Mouse (Mus musculus) gastrocnemius, adult 2 months (tissue): ENCODE data around the gene Leng9. TPM values are rescaled to one million over a fixed set of nuclear protein-coding genes. Genes with fewer than 3 reads are reported as not detected.
"Not testable (repeated sequence)": the region's sequence is repeated elsewhere in the genome, so short reads cannot be mapped to it uniquely, and the experiment has no call there.

Source experiments
- DNase-seq: peaks from one replicate; pipeline ENCODE4 v3.0.0; 2022
- H3K27ac ChIP-seq: fragments of 200-600 bp; 2 replicates; pipeline ENCODE4 v1.8.1; 2022; ENCODE audit warnings: mild to moderate bottlenecking
- H3K4me3 ChIP-seq: fragments of 200-600 bp; 2 replicates; pipeline ENCODE4 v1.8.1; 2022; ENCODE audit warnings: mild to moderate bottlenecking, moderate library complexity
- CTCF ChIP-seq: fragments of 200-600 bp; IDR thresholded peaks from 2 replicates; pipeline ENCODE4 v1.8.1; 2022; ENCODE audit warnings: antibody characterized with exemption, mild to moderate bottlenecking, moderate library complexity
- intact Hi-C: fragments of 180-260 bp; cut with DNase I; formaldehyde crosslinking; loops from one replicate; pipeline ENCODE4 v1.15.1; 2025
- long read RNA-seq, 2 experiments: library from polyadenylated mRNA; stranded (forward); transcript quantifications; one replicate each; pipeline ENCODE4 v2.0.0; 2021
- total RNA-seq, 2 experiments: library from RNA; stranded (reverse); gene quantifications; 2 replicates each; pipeline ENCODE4 v1.2.3; 2021

The Leng9 gene
- total RNA-seq, result 1 to 10 TPM; 2.1 to 2.2 TPM
- long read RNA-seq, experiment 1, transcript Leng9-201 (1 exons, 2,460 nt), result major isoform, 5 of 5 reads
- long read RNA-seq, experiment 1, partial matches to known transcripts, result 0 of 5 reads
- long read RNA-seq, experiment 1, other reads (novel, unspliced or antisense), result 0 of 5 reads
- long read RNA-seq, experiment 2, partial matches to known transcripts, result 0 of 1 reads
- long read RNA-seq, experiment 2, other reads (novel, unspliced or antisense), result 0 of 1 reads

DNA sequence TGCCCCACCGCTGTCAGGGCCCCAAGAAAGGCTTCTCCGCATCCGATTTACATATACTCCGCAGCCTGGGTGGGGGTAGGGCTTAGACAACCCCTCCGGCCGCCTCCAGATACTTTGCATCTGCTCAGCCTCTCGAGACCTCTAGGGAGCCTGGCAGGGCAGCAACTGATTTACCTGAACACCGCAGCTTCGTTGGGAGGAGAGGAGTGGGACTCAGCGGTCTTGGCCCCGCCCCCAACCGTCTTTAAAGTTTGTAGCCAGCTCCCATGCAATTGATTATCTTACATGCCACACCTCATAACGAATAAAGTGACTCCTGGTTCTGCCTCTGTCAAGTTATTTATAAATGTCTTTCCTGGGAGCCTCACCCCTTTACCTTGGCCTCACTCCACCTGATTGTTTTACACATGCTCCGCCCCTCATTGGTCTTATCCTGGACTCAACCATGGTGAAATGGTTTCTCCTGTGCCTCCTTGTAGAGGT lies at the start of gene Leng9:
TSS of gene Leng9 (minus strand) at position 316 of the 483 bp plus-strand sequence.
- intact Hi-C loops, result loop anchor here (2.0 kb wide), 1 partner anchor 13 kb away; the partner anchor contains the start of gene Leng8
- DNase-seq, result peak; percentile 51
- peak within 1 kb of the TSS; percentile 92 for H3K4me3 ChIP-seq
- no peak for TF ChIP-seq CTCF
- H3K27ac ChIP-seq, result peak within 1 kb of the TSS; percentile 100

DNA sequence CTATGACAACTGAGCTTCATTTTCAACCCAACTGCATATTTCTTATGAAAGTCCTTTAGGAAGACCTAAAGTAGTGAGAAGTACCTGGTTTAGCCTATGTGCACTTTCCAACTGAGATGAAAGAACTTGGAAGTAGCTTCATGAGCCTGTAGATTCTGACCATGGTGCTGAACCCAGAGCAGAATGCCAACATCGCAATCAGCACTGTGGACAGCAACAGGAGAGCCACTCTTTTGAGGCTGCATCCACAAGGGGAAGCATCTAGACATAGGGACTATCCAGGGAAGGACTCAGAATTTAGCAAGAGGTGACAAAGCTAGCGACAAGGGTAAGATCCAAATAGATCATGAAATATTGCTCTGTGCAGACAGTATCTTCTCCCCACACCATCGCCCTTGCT lies 28.3 kb upstream of the Leng9 start:
- peak; percentile 19 for DNase-seq
- intact Hi-C loops, result no loop called here
- no peak for TF ChIP-seq CTCF
- no peak overlapping the region for H3K27ac ChIP-seq
- H3K4me3 ChIP-seq, result no peak overlapping the region

DNA sequence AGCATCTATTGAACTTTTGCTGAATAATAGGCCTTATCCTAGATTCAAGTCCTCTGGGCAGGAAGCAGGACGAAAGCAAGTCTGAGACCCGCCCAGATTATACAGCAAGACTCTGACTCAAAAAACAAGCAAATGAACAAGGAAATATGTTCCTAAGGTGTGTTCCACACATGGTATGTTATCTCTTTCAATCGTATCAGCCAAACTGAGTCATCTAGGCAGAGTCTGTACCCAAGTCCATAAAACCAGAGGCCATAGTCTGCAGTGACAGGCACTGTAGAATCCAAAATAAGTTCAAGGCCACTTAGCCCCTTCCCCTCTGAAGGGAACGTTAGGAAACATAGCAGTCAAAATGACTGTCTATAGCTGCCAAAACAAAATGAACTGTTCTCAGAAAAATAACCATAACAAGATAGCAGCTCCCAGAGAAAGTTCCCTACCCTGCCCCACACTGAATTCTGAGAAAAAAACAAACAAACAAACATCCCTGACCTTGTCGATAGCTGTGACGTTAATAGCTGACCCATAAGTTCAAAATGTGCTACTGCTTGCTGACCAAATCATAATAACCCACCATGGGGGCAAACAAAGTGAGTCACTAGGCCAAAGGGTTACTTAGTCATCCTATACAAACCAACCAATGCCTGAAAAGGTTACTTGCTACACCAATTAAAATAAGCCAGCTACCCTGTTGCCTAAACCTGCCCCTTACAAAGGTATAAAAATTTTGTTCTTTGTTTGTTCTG lies 20.2 kb upstream of the Leng9 start:
- intact Hi-C loops, result no loop called here
- no peak for TF ChIP-seq CTCF

DNA sequence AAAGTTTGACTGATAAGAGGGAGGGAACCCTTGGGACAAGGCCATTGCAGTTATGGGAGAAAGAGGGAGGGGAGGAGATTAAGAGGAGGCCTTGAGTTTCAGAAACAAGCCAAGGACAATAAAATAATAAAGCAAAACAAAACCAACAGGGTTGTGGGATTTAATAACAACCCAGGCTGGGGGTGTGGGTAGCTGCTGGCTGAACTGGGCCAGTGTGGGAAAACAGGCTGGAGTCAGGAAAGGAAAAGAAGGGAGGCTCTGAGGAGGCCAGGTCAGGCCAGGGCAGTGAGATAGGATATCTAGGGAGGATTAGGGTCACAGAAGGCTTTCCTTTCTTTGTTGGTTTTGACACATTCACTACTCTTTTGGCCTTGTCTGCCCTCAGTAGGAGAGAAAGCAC lies 16.9 kb upstream of the Leng9 start:
- H3K27ac ChIP-seq, result no peak overlapping the region
- DNase-seq, result no peak
- no peak for TF ChIP-seq CTCF
- intact Hi-C loops, result no loop called here
- H3K4me3 ChIP-seq, result no peak overlapping the region

More for the DNA sequence above, 20.2 kb upstream of the Leng9 start:
- Histone ChIP-seq H3K4me3 (no peak overlapping the region), H3K27ac (no peak overlapping the region)
- no peak for DNase-seq

DNA sequence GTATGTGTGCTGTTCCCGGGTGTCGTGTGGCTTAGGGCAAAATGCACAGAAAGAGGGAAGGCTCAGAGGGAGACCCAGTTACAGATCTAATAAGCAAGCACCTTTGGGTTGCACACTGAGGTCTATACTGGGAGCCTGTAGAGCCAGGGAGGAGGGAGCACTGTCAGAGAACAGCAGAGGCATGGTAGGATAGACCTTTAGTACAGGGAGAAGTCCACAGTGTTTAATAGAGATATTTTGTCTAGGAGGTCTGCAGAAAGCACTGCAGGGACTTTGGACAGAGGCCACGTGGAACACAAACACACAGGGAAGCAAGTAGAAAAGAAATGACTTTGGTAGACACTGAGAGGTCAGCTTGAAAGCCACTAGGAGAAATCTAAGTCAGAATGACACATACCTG lies 15.1 kb upstream of the Leng9 start:
- no peak for TF ChIP-seq CTCF
- H3K4me3 ChIP-seq, result peak overlapping the region; percentile 47; the same call in 1 of the 2 replicates
- DNase-seq, result no peak
- intact Hi-C loops, result no loop called here
- H3K27ac ChIP-seq, result peak overlapping the region; percentile 58; the same call in 1 of the 2 replicates

DNA sequence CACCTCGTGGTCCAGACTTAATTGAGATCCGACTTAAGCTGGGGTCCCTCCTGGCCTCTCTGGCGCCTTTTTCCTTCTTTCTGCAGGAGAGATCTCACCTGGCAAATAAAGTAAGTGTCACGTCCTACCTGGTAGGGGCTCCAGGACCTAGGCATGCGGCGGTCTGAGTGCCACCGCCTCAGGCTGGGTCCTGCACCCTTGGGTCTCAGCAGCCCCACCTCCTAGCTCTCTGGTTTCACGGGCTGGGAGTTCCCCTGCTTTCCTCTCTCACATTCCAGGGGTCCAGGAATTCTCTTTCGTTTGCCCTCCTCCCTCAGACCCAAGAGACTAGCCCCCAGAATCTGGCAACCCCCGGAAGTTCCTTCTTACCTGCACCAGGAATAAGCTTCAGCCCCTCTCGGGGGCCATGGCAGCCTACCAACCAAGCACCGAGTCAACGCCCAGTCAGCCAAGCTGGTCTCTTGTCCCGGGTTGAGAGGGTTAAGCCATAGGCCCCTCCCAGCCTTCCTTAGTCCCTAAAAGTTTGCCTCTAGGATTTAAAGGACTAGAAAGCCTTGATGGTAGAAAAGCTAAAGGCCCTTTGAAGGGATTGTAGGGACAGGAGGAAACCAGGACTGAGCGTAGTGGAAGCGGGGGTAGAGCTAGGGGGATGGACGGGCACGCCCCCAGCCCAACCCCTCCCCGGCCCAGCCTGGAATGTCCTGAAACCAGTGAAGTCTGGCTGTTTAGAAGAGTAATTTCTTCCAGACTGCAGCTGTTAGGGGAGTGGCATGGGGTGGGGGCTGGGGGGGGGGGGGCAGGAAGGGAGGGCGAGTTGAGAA lies 14.1 kb upstream of the Leng9 start, which contains the start of gene Cdc42ep5:
TSS of gene Cdc42ep5 (minus strand) at position 771 of the 821 bp plus-strand sequence.
- peak within 1 kb of the TSS; percentile 83 for H3K27ac ChIP-seq
- H3K4me3 ChIP-seq, result peak within 1 kb of the TSS; percentile 80
- DNase-seq, result peak; percentile 78
- intact Hi-C loops, result no loop called here
- no peak for TF ChIP-seq CTCF

DNA sequence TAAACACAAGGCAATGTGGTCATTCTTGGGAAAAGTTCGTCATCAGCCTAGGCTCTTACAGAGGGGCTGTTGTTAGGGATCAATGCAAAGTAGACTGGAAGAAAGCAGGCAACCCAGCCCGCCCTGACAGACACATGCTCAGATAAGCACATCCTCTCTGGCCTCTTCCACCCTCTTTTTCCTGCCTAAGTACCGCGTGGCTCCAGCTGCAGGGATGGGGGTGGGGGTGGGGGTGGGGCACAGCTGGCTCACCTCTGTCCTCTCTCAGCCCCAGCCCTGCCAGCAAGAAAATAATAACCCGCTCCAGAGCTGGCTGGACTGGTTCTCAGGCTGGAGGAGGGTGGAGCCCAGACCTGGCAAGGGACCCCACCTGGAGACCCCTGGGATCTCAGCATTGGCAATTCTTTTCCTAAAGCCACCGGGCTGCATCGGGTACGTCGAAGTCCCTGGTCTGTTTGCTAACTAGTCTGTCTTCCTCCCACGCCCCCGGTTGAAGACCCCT lies 13.4 kb upstream of the Leng9 start:
- Histone ChIP-seq H3K4me3 (peak overlapping the region; percentile 80), H3K27ac (peak overlapping the region; percentile 83)
- no peak for DNase-seq
- no peak for TF ChIP-seq CTCF
- intact Hi-C loops, result no loop called here

DNA sequence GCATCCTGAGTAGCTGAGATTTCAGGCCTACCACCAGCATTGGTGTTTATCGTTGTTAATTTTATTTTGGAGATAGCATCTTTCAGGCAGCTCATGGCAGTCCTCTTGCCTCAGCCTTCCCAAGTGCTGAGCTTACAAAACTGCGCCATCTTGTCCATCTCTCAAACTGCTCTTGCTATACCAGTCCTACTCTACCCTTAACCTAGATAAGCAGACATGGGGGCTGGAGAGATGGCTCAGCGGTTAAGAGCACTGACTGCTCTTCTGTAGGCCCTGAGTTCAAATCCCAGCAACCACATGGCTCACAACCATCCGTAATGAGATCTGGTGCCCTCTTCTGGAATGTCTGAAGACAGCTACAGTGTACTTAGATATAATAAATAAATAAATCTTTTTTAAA lies 11.4 kb upstream of the Leng9 start:
- DNase-seq, H3K4me3 ChIP-seq, intact Hi-C loops, H3K27ac ChIP-seq: not testable (repeated sequence)

DNA sequence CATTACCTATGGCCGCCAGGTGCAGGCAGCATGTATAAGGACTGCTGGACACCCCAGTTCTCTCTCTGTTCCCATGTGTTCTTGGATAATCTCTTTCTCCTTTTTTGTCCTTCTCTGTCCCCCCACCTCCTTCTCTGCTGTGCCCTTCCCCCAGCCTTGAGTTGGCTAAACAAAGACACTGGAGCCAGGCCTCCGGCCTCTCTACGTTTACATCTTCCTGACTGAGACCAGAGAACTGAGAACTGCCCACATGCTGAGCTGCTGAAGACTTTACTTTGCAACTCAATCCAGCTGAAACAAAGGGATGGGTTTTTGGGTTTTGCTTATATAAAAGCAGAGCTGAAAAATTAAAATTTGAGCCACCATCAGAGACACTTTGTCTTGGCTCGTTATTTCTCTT lies 4.8 kb upstream of the Leng9 start:
- intact Hi-C loops, result no loop called here
- H3K27ac ChIP-seq, result no peak overlapping the region
- DNase-seq, result no peak
- H3K4me3 ChIP-seq, result no peak overlapping the region
- no peak for TF ChIP-seq CTCF

DNA sequence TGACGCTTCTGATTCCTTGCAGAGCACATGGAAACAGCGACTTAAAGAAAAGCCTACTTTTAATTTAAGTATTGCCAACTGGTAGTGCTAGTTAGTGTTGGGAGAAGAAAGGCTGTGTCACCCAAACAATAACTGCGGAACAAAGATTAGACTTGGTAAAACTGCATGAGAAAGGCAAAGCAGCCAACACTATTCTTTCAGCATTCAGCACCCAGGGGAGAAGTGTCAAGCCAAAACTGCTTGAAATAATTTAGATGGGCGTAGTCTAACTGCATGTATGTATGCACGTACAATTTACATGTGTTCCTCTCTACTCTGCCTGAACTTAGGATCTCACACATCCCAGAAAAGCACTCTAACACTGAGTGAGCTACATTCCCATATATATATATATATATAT lies 4.2 kb upstream of the Leng9 start:
- Histone ChIP-seq H3K4me3 (no peak overlapping the region), H3K27ac (no peak overlapping the region)
- intact Hi-C loops, result no loop called here
- TF ChIP-seq CTCF, result no peak
- no peak for DNase-seq

DNA sequence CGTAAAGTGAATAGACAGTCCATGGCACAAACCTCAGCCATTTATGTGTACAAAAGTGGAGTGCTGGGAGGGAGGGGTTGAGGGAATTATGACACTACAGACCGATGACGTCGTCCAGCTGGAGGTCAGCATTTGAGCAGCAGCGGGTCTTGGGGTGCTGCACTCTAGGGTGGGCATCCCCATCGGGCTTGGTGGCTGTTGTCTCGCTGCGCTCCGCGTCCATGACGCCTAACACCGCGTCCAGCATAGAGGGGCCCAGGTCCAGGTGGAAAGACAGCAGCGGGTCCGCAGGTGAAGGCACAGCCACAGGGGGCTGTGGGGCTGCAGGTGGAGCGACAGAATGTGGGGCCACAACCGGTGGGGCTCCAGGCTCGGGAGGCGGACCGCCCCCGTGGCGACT lies 1.1 kb upstream of the Leng9 start:
- H3K4me3 ChIP-seq, result peak overlapping the region; percentile 92
- intact Hi-C loops, result loop anchor here (2.0 kb wide), 1 partner anchor 14 kb away; the partner anchor contains the start of gene Leng8
- TF ChIP-seq CTCF, result no peak

DNA sequence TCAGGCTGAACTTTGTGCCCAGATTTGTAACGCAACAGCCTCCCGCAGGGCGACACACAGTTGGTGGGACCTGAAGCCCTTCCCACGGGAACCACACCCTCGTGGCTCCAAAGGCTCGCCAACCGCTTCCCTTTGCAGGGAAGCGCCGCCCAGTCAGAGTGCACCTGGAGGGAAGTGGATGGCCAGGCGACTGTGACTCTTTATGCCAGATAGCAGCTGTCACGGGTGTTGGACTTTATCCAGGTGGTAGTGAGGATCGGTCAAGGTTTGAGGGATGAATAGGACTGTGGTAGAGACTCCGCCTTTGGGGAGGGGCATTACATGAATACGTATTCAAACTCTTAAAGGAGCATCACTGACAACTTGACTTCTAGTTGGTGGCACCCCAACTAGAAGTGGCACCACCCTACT lies 642 bp upstream of the Leng9 start:
- intact Hi-C loops, result loop anchor here (2.0 kb wide), 1 partner anchor 14 kb away; the partner anchor contains the start of gene Leng8
- Histone ChIP-seq H3K4me3 (peak overlapping the region; percentile 92), H3K27ac (peak overlapping the region; percentile 100)
- peak; percentile 67 for DNase-seq
- no peak for TF ChIP-seq CTCF

More for the DNA sequence above, 1.1 kb upstream of the Leng9 start:
- DNase-seq, result no peak
- H3K27ac ChIP-seq, result peak overlapping the region; percentile 100
